Mouse (Mus musculus) central nervous system, embryonic 18 days (tissue): ENCODE results near the gene Dhx32. TPM values are rescaled to one million over a fixed set of nuclear protein-coding genes. Genes with fewer than 3 reads are reported as not detected.

Experiments used
- polyA plus RNA-seq: library from polyadenylated mRNA; depleted of rRNA; stranded (reverse); fragments of >200 nt; gene quantifications from 2 replicates; pipeline ENCODE4 v1.2.3, GENCODE M21; 2012; rRNA removed

Gene Dhx32
- 33.1 and 35.5 TPM in 2 replicates for polyA plus RNA-seq

GRCm38 (mm10) chr7:133782717-133783435, at the start of gene Dhx32:
Dhx32 (minus strand) TSS chr7:133782726.

GRCm38 (mm10) chr7:133776626-133776996, 5.9 kb downstream of the Dhx32 start, which contains the start of gene Fank1:
Fank1 (plus strand) TSS chr7:133776861.

GRCm38 (mm10) chr7:133679961-133680360, 102.6 kb downstream of the Dhx32 start, which contains the start of gene Mmp21:
Mmp21 (minus strand) TSS chr7:133680061.

Other genes starting within 250 kb of the Dhx32 start
- gene Tex36, start 180.6 kb downstream of the Dhx32 start, polyA plus RNA-seq: 0.09 TPM in 1 of 2 replicates, not detected in the other
- gene Edrf1, start 145.2 kb downstream of the Dhx32 start, polyA plus RNA-seq: 24.3 and 28.6 TPM in 2 replicates
- gene Mmp21, start 102.7 kb downstream of the Dhx32 start, polyA plus RNA-seq: 0.04 and 0.09 TPM in 2 replicates
- 82.7 and 95.5 TPM in 2 replicates for gene Bccip, start 73.4 kb downstream of the Dhx32 start, polyA plus RNA-seq
- 38.1 and 41.2 TPM in 2 replicates for gene Uros, start 72.7 kb downstream of the Dhx32 start, polyA plus RNA-seq
- 8.3 and 8.8 TPM in 2 replicates for gene Fank1, start 5.9 kb downstream of the Dhx32 start, polyA plus RNA-seq